Comparison of ENCODE assay signal across 52 mouse cellular contexts in the genomic region with DNA sequence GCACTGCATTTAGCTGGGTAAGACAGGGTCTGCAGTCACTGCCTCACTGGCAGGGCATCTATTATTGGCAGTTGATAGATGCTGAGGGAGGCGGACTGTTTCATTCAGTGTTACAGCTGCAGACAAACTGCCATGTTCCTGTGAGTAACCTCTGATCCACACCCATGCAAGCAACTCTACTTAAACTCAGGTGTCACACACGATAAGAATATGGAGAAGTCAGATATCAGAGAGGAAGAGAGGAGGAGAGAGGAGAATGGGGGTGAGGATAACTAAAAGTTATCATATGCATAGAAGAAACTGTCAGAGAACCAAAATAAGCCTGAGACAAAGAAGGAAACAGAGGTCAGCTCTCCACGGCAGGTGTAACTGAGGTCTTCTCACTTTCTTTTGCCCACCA. TPM values are rescaled to one million over a fixed set of nuclear protein-coding genes. Genes with fewer than 3 reads are reported as not detected.
"Had no signal": no experiment of that assay in that cellular context is flagged by ENCODE, and none has a peak within 500 bp of the region (broad histone marks: within the 10 kb centered on the region; RNA-seq: fewer than 3 reads in every experiment).

No protein-coding gene starts in this region.

- H3K27me3 ChIP-seq: heart, embryonic 12.5 days; heart, embryonic 13.5 days; heart, embryonic 15.5 days; hindbrain, embryonic 12.5 days; hindbrain, embryonic 13.5 days; hindbrain, embryonic 15.5 days; intestine, embryonic 15.5 days; kidney, embryonic 15.5 days had no signal

- H3K4me1 ChIP-seq: heart, embryonic 10.5 days; heart, embryonic 12.5 days; heart, embryonic 13.5 days; heart, embryonic 15.5 days; hindbrain, embryonic 10.5 days; hindbrain, embryonic 12.5 days; hindbrain, embryonic 13.5 days; hindbrain, embryonic 15.5 days; intestine, embryonic 15.5 days; kidney, embryonic 15.5 days had no signal

- H3K9ac ChIP-seq: heart, embryonic 12.5 days; heart, embryonic 13.5 days; heart, embryonic 15.5 days; hindbrain, embryonic 12.5 days; hindbrain, embryonic 13.5 days; hindbrain, embryonic 14.5 days; hindbrain, embryonic 15.5 days; intestine, embryonic 15.5 days; kidney, embryonic 15.5 days had no signal

- H3K27ac ChIP-seq: heart, embryonic 10.5 days; heart, embryonic 13.5 days; heart, embryonic 15.5 days; hindbrain, embryonic 10.5 days; hindbrain, embryonic 12.5 days; hindbrain, embryonic 13.5 days; hindbrain, embryonic 14.5 days; hindbrain, embryonic 15.5 days; hindbrain, postnatal 0 days; intestine, embryonic 15.5 days; kidney, embryonic 15.5 days; kidney, postnatal 0 days; layer of hippocampus, adult 2 months; left cerebral cortex, adult 2 months had no signal

- H3K9me3 ChIP-seq: heart, embryonic 10.5 days; heart, embryonic 12.5 days; heart, embryonic 13.5 days; heart, embryonic 15.5 days; hindbrain, embryonic 10.5 days; hindbrain, embryonic 12.5 days; hindbrain, embryonic 13.5 days; hindbrain, embryonic 15.5 days; intestine, embryonic 15.5 days; kidney, embryonic 15.5 days had no signal

- H3K36me3 ChIP-seq: heart, embryonic 10.5 days; heart, embryonic 12.5 days; heart, embryonic 13.5 days; heart, embryonic 15.5 days; hindbrain, embryonic 10.5 days; hindbrain, embryonic 12.5 days; hindbrain, embryonic 13.5 days; hindbrain, embryonic 15.5 days; intestine, embryonic 15.5 days; kidney, embryonic 15.5 days had no signal

- H3K4me3 ChIP-seq: heart, embryonic 10.5 days; heart, embryonic 12.5 days; heart, embryonic 13.5 days; heart, embryonic 15.5 days; hindbrain, embryonic 10.5 days; hindbrain, embryonic 12.5 days; hindbrain, embryonic 13.5 days; hindbrain, embryonic 15.5 days; intestine, embryonic 15.5 days; kidney, embryonic 15.5 days; layer of hippocampus, adult 2 months; left cerebral cortex, adult 2 months had no signal

- DNase-seq: heart, postnatal 10 days; heart, postnatal 14 days; heart, postnatal 36 days; heart, postnatal 4 days; kidney, adult 11 months; kidney, adult 18-20 months; kidney, adult 2 months; kidney, adult 8-10 months; kidney, adult 9 months; kidney, postnatal 10 days; kidney, postnatal 14 days; kidney, postnatal 25 days; kidney, postnatal 36 days; kidney, postnatal 4 days; layer of hippocampus, adult 9-11 months; layer of hippocampus, postnatal 36 days had no signal

RNA-seq across cellular contexts. Expression of a gene that starts 37.5 kb away (rescaled TPM):
- total RNA-seq: heart, postnatal 10 days; heart, postnatal 14 days; heart, postnatal 25 days; heart, postnatal 36 days; heart, postnatal 4 days; hematopoietic stem cell, adult 5-6 weeks; hindbrain, postnatal 0 days; layer of hippocampus, adult 18-20 months; layer of hippocampus, adult 2 months; layer of hippocampus, adult 8-10 months; layer of hippocampus, postnatal 10 days; layer of hippocampus, postnatal 14 days; layer of hippocampus, postnatal 25 days; layer of hippocampus, postnatal 36 days; left cerebral cortex, adult 18-20 months; left cerebral cortex, adult 2 months had no signal
- polyA plus RNA-seq: heart, embryonic 10.5 days; heart, embryonic 11.5 days; heart, embryonic 12.5 days; heart, embryonic 13.5 days; heart, embryonic 14.5 days; heart, embryonic 15.5 days; heart, embryonic 16.5 days; heart, postnatal 0 days; hindbrain, embryonic 10.5 days; hindbrain, embryonic 11.5 days; hindbrain, embryonic 12.5 days; hindbrain, embryonic 13.5 days; hindbrain, embryonic 14.5 days; hindbrain, embryonic 15.5 days; hindbrain, embryonic 16.5 days; hindbrain, postnatal 0 days; inflammation-experienced regulatory T-cells, adult 6 months; intestine, embryonic 14.5 days; intestine, embryonic 15.5 days; intestine, embryonic 16.5 days; intestine, postnatal 0 days; kidney, adult 2 months; kidney, embryonic 14.5 days; kidney, embryonic 15.5 days; kidney, embryonic 16.5 days; kidney, postnatal 0 days; large intestine, adult 2 months had no signal
